Mouse (Mus musculus) ovary, adult 18-20 months (tissue): ENCODE measurements around the gene Rundc3a.
"Not testable (repeated sequence)": the region's sequence is repeated elsewhere in the genome, so short reads cannot be mapped to it uniquely, and the experiment has no call there.

Source experiments
- DNase-seq: peaks from one replicate; pipeline ENCODE4 v3.0.0; 2022; ENCODE audit warnings: low spot score, mixed read lengths

Gene Rundc3a

DNA sequence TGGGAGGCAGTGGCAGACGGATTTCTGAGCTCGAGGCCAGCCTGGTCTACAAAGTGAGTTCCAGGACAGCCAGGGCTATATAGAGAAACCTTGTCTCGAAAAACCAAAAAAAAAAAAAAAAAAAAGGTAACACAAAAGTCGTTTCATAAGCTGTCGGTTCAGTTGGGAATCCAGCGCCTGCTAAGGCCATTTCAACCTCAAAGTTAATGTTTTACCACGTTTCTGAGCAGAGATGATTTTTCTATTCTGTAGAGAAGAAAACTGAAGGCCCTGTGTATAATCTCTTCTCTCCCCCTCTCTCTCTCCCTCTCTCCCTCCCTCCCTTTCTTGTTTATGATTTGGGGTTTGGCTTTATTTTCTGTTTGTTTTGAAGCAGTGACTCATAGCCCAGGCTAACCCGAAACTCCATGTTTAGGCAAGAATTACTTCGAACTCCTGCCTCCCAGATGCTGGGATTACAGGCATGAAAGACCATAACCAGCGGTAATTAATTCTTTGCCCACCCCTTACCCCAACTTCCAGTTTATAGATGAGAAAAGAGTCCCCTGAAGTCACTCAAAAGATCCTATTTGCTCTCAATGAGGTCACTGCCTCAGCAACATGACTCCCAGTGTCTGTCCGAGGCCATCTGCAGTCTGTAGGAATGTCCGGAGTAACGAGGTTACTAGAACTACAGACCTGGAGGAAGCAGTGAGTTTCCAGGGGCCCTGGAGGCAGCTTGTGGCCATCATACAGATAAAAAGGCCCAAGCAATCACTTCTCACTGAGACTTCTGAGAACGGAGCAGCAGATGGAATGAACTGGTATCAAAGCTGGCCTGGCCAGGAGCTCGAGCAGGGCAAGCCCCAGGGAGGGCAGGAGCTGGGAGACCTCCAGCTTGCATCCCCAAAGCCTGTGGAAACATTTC, 15.9 kb downstream of the Rundc3a start:
- DNase-seq: no peak

DNA sequence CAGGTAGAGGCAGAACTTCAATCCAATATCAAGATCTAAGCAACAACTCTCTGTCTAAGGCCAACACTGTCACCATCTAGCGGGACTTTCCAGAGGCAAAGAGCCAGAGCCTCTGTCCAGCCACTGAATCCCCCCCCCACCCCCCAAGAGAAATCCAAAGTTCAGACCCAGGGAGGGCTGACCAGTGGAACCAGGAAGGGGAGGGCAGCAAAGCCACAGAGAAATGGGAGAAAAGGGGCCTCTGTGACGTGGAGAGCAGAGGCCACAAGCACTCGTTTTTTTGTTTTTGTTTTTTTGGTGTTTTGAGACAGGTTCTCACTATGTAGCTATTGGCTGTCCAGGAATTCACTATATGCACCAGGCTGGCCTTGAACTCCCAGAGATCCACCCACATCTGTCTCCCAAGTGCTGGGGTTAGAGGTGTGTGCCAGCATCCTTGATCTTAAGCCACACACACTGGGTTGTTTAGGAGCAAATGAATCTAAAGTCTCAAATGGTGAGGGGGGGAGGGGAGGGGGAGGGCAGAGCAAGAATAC, 16.7 kb downstream of the Rundc3a start:
- no peak for DNase-seq

DNA sequence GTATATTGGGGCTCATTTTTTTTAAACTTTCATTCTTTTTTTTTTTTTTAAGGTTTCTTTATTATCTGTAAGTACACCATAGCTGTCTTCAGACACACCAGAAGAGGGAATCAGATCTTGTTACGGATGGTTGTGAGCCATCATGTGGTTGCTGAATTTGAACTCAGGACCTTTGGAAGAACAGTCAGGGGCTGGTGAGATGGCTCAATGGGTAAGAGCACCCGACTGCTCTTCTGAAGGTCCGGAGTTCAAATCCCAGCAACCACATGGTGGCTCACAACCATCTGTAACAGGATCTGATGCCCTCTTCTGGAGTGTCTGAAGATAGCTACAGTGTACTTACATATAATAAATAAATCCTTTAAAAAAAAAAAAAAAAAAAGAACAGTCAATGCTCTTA, 17.1 kb downstream of the Rundc3a start:
- DNase-seq: not testable (repeated sequence)

DNA sequence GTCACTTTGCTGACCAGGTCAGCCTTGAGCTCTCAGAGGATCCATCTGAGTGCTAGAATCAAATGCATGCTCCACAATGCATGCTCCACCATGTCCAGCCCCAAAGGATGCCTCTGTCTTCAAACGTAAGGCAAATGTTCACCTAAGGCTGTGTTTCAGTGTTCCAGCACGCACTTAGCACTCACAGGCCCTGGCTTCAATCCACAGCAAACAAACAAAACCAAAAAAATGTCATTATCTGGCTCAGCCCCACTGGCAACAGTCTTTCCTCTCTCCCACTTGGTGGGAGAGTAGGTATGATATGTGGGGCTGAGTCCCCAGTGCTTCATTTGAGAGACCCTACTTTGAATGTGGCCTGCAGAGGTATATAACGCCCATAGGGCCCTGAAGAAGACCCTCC, 17.9 kb downstream of the Rundc3a start:
- no peak for DNase-seq

GRCm38 (mm10) chr11:102411704-102412103, 18.5 kb downstream of the Rundc3a start:
- peak; percentile 78 for DNase-seq

DNA sequence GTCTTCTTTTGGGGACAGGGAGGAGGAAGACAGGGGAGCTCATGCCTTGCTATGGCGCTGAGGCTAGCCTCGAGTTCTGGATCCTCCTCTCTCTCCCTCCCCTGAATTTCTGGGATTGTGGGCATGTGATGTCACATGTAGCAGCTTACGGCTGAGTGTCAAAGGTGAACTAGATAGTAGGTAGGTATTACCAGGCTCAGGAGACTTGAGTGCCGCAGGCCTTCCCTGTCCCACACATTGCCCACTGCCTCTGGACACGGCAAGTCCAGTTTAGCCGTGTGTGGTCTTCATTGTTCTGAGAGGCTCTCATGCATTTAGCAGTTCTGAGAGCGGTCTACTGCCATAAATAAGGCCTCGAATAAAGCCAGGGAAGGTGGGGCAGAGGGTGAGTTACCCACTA, 19.9 kb downstream of the Rundc3a start:
- DNase-seq: peak; percentile 5

DNA sequence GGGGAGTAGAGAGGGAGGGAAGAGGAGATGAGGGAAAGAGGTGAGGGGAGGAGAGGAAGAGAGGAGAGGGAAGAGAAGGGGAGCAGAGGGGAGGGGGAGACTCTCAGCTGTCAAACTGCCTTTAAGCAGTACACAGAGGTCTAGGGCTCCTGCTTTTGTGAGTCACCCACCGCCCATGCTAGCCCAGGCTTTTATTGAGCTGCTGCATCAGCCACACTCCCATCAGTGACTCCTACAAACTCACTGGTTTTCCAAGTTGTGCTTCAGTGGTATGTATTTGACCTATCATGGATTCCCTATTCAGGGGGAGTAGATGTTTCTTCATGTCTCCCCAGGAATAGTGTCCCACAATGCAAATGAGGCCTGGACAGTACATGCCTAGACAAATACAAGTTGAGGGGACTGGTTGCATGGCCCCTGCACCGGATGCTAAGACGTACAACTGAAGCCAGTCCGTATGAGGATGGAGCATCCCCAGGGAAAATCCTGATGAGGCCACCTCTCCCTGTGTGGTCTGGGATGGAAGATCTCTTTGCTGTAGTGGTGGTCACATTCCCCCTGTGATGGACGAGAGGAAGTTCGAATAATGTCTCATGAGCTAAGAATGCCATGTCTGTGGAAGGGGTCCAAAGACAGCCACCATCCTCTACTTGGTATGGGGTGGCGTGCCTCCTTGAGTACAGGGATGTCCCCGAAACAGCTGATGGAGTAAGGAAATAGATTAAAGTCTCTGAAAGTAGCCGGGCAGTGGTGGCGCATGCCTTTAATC, 22.0 kb downstream of the Rundc3a start:
- no peak for DNase-seq

DNA sequence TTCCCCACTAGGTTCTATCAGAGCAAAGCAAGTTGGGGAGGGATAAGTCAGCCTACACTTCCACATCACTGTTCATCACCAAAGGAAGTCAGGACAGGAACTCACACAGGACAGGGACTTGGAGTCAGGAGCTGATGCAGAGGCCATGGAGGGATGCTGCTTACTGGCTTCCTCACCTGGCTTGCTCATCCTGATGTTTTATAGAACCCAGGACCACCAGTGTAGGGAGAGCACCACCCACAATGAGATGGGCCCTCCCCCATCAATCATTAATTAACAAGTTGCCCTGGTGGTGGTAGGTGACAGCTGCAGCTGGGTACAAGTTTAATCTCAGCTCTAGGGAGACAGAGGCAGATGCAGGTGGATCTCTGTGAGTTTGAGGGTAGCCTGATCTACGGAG, 24.0 kb downstream of the Rundc3a start:
- no peak for DNase-seq

- DNase-seq: no peak
These were observed 25.7 kb downstream of the Rundc3a start for GRCm38 (mm10) chr11:102418887-102419286.

- no peak for DNase-seq
These were observed 28.4 kb downstream of the Rundc3a start for GRCm38 (mm10) chr11:102421559-102421958.

DNA sequence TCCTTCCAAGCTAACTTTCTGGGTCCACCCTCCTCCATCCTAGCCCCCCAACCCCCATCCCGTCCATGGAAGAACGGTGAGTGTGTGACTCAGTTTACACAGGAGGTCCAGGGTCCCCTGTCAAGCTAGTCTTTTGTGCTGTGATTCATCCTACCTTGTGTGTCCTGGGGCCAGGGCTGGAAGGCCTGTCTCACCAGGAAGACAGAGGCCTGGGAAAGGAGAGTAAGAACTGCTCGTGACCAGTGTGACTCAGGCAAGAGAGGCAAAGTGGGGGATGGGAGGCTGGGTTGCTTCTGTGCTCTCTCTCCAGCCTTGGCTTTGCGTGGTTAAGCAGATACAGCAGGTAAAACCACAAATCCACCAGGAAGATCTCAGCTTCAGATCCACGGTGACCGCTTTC, 31.5 kb downstream of the Rundc3a start:
- no peak for DNase-seq

- no peak for DNase-seq
These were observed 32.5 kb downstream of the Rundc3a start for GRCm38 (mm10) chr11:102425555-102426316.

GRCm38 (mm10) chr11:102428981-102429540, 35.9 kb downstream of the Rundc3a start:
- no peak for DNase-seq

- DNase-seq: no peak
These were observed 36.3 kb downstream of the Rundc3a start for GRCm38 (mm10) chr11:102429551-102429950.

- peak; percentile 91 for DNase-seq
These were observed 37.2 kb downstream of the Rundc3a start, which contains the start of gene Grn for GRCm38 (mm10) chr11:102430121-102431017. Gene Grn, plus strand, starts transcription at chr11:102430315.

- DNase-seq: no peak
These were observed 37.9 kb downstream of the Rundc3a start for GRCm38 (mm10) chr11:102431018-102431645.

- no peak for DNase-seq
These were observed 38.5 kb downstream of the Rundc3a start for GRCm38 (mm10) chr11:102431728-102432114.

DNA sequence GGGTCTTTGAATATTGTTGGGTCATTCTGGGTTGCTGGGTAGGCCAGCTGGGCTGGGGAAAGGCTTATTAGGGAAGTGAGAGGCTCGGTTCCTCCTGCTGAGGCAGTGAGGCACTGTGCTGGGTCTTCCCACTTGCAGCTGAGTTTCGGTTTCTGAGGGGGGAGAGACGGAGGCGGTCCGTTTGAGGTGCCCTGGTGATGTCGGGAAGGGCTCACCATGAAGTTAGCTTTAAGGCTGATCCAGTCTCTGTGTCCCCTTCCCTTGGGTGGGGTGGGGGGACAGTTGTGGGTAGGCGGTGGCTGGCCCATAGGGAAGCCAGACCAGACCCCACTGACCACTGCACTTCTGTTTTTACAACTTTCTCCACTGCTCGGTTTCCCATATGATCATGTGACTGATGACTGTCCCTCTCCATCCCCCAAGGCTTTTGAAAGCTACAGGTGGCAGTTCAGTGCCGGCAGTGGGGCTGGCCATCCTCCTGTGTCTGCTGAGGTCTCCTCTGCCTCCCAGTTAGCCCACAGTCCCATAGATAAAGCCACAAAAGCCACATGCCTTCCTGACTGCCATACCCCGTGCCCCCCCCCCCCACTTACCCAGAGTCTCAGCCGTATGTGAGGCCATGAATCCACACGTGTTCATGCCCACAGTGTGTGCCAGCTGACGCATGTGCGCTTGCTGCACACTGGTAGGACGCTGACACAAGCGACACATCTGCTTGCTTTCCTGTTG, 39.1 kb downstream of the Rundc3a start:
- DNase-seq: no peak

GRCm38 (mm10) chr11:102432896-102433295, 39.7 kb downstream of the Rundc3a start:
- DNase-seq: no peak
